Mouse (Mus musculus) embryo, embryonic 11.5 days (tissue): ENCODE measurements around the gene Med12.
"Not testable (repeated sequence)": the region's sequence is repeated elsewhere in the genome, so short reads cannot be mapped to it uniquely, and the experiment has no call there.

Source experiments
- DNase-seq: peaks from one replicate; pipeline ENCODE4 v3.0.0-alpha.2; 2012; ENCODE audit warnings: low read depth, low spot score

Med12 gene

GRCm38 (mm10) chrX:101299473-101300426, 25.9 kb downstream of the Med12 start:
- no peak for DNase-seq

GRCm38 (mm10) chrX:101300427-101301030, 26.7 kb downstream of the Med12 start:
- DNase-seq: no peak

- no peak for DNase-seq
Observed at GRCm38 (mm10) chrX:101301654-101302053, 27.8 kb downstream of the Med12 start.

- no peak for DNase-seq
Observed at GRCm38 (mm10) chrX:101304646-101305045, 30.8 kb downstream of the Med12 start.

- no peak for DNase-seq
Observed at GRCm38 (mm10) chrX:101309299-101309698, 35.5 kb downstream of the Med12 start.

- DNase-seq: no peak
Observed at GRCm38 (mm10) chrX:101313625-101314359, 40.0 kb downstream of the Med12 start.

- no peak for DNase-seq
Observed at GRCm38 (mm10) chrX:101319775-101320174, 45.9 kb downstream of the Med12 start.

GRCm38 (mm10) chrX:101325989-101326899, 52.4 kb downstream of the Med12 start:
- no peak for DNase-seq

GRCm38 (mm10) chrX:101329372-101330028, 55.7 kb downstream of the Med12 start:
- peak; percentile 50 for DNase-seq

- peak; percentile 22 for DNase-seq
Observed at GRCm38 (mm10) chrX:101332031-101332374, 58.2 kb downstream of the Med12 start.

GRCm38 (mm10) chrX:101332375-101333211, 58.8 kb downstream of the Med12 start:
- DNase-seq: peak; percentile 81

- DNase-seq: no peak
Observed at GRCm38 (mm10) chrX:101334606-101335005, 60.8 kb downstream of the Med12 start.

- DNase-seq: no peak
Observed at GRCm38 (mm10) chrX:101338666-101339065, 64.8 kb downstream of the Med12 start.

GRCm38 (mm10) chrX:101342837-101343236, 69.0 kb downstream of the Med12 start:
- DNase-seq: not testable (repeated sequence)

GRCm38 (mm10) chrX:101345456-101345855, 71.6 kb downstream of the Med12 start:
- DNase-seq: no peak

GRCm38 (mm10) chrX:101346475-101346874, 72.6 kb downstream of the Med12 start:
- no peak for DNase-seq
